Mouse (Mus musculus): ENCODE results near the gene Cnih2. TPM values are rescaled to one million over a fixed set of nuclear protein-coding genes. Genes with fewer than 3 reads are reported as not detected.

Gene Cnih2
- polyA plus RNA-seq, 1 experiment = 383 TPM

- peak; percentile 84 to 88 for DNase-seq (ENCODE audit: extremely low spot score in 1 of 2, low spot score in 1 of 2)
Observed at GRCm38 (mm10) chr19:5050047-5050905, 48.0 kb downstream of the Cnih2 start, which contains the start of gene Rin1. TSS of gene Rin1 (plus strand) at chr19:5050481.

- no peak for DNase-seq (ENCODE audit: extremely low spot score in 1 of 2, low spot score in 1 of 2)
Observed at GRCm38 (mm10) chr19:5049325-5049724, 49.0 kb downstream of the Cnih2 start.

GRCm38 (mm10) chr19:5048138-5049056 is 49.9 kb downstream of the Cnih2 start:
- peak in 1 of 2 experiments; percentile 83 for DNase-seq (ENCODE audit: extremely low spot score in 1 of 2, low spot score in 1 of 2)

- DNase-seq (ENCODE audit: extremely low spot score in 1 of 2, low spot score in 1 of 2) = no peak
Observed at GRCm38 (mm10) chr19:5045531-5045930, 52.8 kb downstream of the Cnih2 start.

Other genes with a start within 250 kb of the Cnih2 start
- 138 and 145 TPM in 2 replicates for gene Ctsf, start 243.4 kb downstream of the Cnih2 start, polyA plus RNA-seq (2012; rRNA removed)
- 0.76 and 1.2 TPM in 2 replicates for gene Actn3, start 220.6 kb downstream of the Cnih2 start, polyA plus RNA-seq (2012; rRNA removed)
- 40.9 and 41.3 TPM in 2 replicates for gene Zdhhc24, start 219.9 kb downstream of the Cnih2 start, polyA plus RNA-seq (2012; rRNA removed)
- 32.7 and 36.4 TPM in 2 replicates for gene Bbs1, start 191.9 kb downstream of the Cnih2 start, polyA plus RNA-seq (2012; rRNA removed)
- 45.7 and 46.2 TPM in 2 replicates for gene Dpp3, start 170.2 kb downstream of the Cnih2 start, polyA plus RNA-seq (2012; rRNA removed)
- 13.7 and 15.0 TPM in 2 replicates for gene Peli3, start 155.4 kb downstream of the Cnih2 start, polyA plus RNA-seq (2012; rRNA removed)
- gene Mrpl11, start 136.4 kb downstream of the Cnih2 start, polyA plus RNA-seq (2012; rRNA removed) = 52.3 and 64.9 TPM in 2 replicates
- gene Npas4, start 108.2 kb downstream of the Cnih2 start, polyA plus RNA-seq (2012; rRNA removed) = 19.8 and 36.8 TPM in 2 replicates
- gene Slc29a2, start 74.7 kb downstream of the Cnih2 start, polyA plus RNA-seq (2012; rRNA removed) = 23.2 and 26.5 TPM in 2 replicates
- gene B4gat1, start 59.7 kb downstream of the Cnih2 start, polyA plus RNA-seq (2012; rRNA removed) = 96.1 and 97.4 TPM in 2 replicates
- 4.4 and 5.4 TPM in 2 replicates for gene AC124502.3, start 59.6 kb downstream of the Cnih2 start, polyA plus RNA-seq (2012; rRNA removed)
- 32.4 and 32.5 TPM in 2 replicates for gene Brms1, start 57.2 kb downstream of the Cnih2 start, polyA plus RNA-seq (2012; rRNA removed)
- gene Rin1, start 48.0 kb downstream of the Cnih2 start, polyA plus RNA-seq (2012; rRNA removed) = 59.9 and 70.6 TPM in 2 replicates
- 5.2 and 5.7 TPM in 2 replicates for gene Cd248, start 30.4 kb downstream of the Cnih2 start, polyA plus RNA-seq (2012; rRNA removed)
- gene Tmem151a, start 13.0 kb downstream of the Cnih2 start, polyA plus RNA-seq (2012; rRNA removed) = 106 and 122 TPM in 2 replicates
- gene Yif1a, start 10.0 kb downstream of the Cnih2 start, polyA plus RNA-seq (2012; rRNA removed) = 44.7 and 45.1 TPM in 2 replicates
- gene Rab1b, start 8.6 kb upstream of the Cnih2 start, polyA plus RNA-seq (2012; rRNA removed) = 190 and 208 TPM in 2 replicates
- 183 and 187 TPM in 2 replicates for gene Klc2, start 20.0 kb upstream of the Cnih2 start, polyA plus RNA-seq (2012; rRNA removed)
- 43.3 and 47.3 TPM in 2 replicates for gene Pacs1, start 174.6 kb upstream of the Cnih2 start, polyA plus RNA-seq (2012; rRNA removed)
- 168 and 172 TPM in 2 replicates for gene Sf3b2, start 196.9 kb upstream of the Cnih2 start, polyA plus RNA-seq (2012; rRNA removed)
- gene Gal3st3, start 199.8 kb upstream of the Cnih2 start, polyA plus RNA-seq (2012; rRNA removed) = 61.5 and 70.3 TPM in 2 replicates
- gene Catsper1, start 237.2 kb upstream of the Cnih2 start, polyA plus RNA-seq (2012; rRNA removed) = not detected in 2 replicates